Mouse (Mus musculus) induced T-regulatory cell, adult 2 months (primary cell): Measurements from ENCODE around the gene Wdr77.
"Not testable (repeated sequence)": the region's sequence is repeated elsewhere in the genome, so short reads cannot be mapped to it uniquely, and the experiment has no call there.

ENCODE experiments used
- DNase-seq: peaks from one replicate; pipeline ENCODE4 v3.0.0-alpha.2; 2012; ENCODE audit warnings: low read depth

The Wdr77 gene

DNA sequence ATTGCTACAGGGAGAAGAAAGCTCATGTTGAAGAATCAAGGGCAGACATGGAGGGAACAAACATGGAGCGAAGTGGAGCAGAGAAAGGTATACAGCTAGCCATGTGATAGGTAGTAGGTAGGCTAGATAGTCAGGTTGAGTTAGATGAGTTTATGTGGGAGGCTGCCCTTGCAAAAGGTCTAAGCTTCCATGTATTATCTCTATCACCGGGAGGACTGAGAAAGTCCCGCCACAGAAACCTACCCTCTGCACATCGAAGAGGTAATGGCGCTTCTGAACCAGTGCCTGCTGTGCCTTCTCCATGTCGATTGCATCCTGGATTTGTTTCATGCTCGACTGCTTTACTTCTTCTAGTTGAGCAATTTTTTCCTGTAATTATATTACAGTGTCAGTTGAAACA, 7.8 kb upstream of the Wdr77 start:
- no peak for DNase-seq

DNA sequence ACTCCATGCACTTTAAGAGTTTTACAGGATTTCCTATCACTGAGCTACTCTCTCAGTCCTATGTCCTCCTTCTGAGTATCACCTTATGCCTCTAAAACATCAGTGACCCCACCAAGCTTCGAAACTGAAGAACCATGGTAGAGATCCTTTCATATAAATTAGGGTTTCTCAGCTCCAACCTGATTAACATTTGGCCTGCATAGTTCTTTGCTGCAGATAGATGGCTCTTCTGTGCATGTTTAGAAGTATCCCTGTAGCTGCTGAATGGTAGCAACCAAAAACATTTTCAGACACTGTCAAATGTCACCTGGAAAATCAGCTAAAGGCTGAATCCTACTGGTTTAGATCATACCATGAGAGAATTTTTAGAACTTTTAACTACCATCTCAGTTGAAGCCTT, 1.9 kb upstream of the Wdr77 start:
- DNase-seq, result peak; percentile 18

- DNase-seq, result peak; percentile 42
These were observed 965 bp upstream of the Wdr77 start for GRCm38 (mm10) chr3:105958204-105958603.

DNA sequence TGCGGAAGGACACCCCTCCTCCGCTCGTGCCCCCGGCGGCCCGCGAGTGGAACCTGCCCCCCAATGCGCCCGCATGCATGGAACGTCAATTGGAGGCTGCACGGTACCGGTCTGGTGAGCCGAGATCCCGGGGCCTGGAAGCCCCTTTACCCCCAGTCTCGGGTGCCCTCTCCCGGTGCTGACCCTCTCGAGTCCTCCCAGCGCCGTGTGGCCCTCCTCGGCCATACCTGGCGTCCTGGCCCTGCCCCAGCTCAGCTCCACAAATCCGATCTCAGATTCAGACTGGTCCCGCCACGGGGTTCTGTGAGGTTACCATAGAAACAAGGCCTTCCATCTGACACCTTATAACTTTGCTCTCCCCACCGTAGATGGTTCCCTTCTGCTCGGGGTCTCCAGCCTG, 416 bp downstream of the Wdr77 start:
- DNase-seq, result no peak

- DNase-seq, result no peak
These were observed 830 bp downstream of the Wdr77 start, which contains the start of gene Atp5f1 for GRCm38 (mm10) chr3:105959999-105960398. Gene Atp5f1, minus strand, starts transcription at chr3:105960099.

DNA sequence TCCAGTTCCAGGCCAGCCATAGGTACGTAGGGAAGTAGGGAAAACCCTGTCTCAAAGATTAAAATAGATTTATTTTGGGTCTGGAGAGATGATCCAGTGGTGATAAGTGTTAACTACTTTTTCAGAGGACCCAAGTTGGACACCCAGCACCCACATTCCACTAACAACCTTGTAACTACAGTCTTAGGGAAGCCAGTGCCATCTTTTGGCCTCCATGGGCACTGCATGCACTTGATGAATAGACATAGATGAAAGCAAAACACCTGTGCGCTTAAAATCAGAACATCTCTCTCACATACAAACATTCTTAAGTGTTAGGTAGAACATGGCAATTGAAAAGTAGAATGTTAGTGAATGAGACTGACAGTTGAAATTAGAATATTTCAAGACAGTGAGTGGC, 1.5 kb downstream of the Wdr77 start:
- peak; percentile 49 for DNase-seq

- DNase-seq, result no peak
These were observed 12.8 kb downstream of the Wdr77 start for GRCm38 (mm10) chr3:105971831-105972446.

DNA sequence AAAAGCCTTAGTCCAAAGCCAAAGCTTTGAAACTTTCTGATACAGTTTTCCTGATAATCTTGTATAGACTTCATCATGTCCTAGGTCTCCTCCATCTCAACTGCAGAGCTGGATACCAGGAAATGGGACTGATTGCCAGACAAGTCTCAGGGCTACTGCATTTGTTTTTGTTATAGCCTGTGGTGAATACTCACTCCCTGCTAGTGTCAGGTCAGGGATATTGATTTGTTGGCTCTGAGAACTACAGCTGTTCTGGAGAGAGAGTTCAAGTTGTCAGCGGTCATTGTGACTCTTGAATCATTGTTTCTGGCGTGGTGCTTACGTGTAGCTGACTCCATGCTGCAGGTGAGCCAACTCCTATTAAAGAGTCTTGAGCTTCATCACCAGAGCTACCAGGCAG, 14.2 kb downstream of the Wdr77 start, which contains the start of gene Ovgp1:
Ovgp1 (plus strand) TSS at position 301 of the 400 bp plus-strand sequence.
- DNase-seq, result no peak

DNA sequence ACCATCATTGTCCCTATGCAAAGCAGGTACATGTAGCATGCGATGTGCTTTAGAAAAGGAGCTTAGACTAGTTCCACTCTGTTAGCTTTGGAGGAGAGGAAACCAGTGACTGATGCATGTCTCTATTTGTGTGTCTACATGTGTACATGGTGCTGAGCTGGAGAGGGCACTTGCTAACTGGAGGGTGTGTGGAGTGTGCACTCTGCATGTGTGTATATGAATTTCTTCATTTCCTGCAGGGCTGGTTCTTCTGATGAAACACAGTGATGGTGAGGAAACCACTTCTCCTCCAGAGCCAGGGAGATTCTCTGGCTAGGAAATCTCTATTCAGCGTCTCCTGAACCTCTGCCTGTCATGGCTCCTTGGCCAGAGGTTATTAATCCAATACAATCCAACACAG, 15.0 kb downstream of the Wdr77 start:
- DNase-seq, result no peak

DNA sequence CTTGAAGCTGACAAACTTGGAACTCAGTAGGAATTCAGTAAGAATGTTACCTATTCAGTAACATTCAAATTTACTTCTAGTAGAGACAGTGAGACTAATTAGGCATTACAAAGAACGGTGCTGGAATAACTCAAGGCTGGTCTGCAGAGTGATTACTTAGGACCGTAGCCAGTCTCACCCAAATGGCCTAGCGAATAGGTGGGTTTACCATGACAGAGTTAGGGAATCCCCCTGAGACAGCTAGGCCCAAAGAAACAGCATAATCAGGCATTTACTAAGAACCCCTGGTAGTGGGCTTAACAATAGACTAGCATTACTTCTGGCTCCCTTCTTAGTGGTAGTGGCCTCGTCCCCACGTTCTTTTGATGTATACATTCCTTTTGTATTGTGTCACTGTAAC, 30.4 kb downstream of the Wdr77 start:
- DNase-seq, result not testable (repeated sequence)

GRCm38 (mm10) chr3:105991653-105992283, 32.6 kb downstream of the Wdr77 start:
- DNase-seq, result peak; percentile 83

DNA sequence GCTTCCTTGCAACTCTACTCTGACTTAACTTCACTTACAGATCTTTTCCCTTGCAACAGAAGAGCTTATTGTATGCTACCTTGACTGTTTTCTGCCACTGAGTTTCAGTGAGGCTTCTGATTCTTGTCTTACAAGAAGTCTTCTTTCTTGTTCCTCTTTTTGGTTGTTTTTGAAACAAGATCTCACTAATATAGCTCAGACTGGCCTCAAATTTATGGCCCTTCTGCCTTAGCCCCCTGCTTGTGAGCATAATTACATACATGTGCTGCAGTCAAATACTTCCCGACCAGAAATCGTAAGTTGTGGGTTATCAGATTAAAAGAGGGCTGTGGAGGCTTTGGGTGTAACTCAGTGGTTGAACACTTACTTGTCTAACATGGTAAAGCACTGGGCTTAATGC, 35.6 kb downstream of the Wdr77 start:
- no peak for DNase-seq

DNA sequence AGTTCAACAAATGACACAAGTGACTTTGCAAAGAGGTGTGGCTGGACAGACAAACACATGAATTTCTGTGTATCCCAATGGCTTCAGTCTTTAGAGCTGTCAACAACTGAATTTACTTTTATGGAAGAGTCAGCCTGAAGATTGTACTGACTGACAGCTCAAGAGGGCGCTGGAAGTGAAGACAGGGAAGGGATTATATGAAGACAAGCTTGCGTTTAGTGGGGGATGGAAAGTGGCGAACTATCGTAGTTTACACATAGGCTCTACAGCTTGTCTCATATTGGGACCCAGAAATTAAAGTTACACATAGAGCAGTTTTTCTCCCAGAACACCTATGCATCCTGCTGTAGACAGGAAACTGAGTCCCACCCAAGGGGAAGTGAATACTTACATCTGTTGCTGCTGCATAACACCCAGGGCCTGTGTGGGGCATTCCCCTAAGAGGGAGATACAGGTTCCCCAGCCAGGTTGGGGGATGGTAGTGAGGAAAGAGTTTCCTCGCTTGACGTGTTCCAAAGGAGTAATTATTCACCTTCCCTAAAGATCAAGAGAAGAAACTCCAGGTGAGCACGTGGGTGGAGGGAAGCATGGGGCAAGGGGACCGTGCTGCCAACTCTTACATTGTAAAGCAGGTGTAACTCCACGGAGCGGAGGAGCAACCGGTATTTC, 41.7 kb downstream of the Wdr77 start:
- peak; percentile 70 for DNase-seq

DNA sequence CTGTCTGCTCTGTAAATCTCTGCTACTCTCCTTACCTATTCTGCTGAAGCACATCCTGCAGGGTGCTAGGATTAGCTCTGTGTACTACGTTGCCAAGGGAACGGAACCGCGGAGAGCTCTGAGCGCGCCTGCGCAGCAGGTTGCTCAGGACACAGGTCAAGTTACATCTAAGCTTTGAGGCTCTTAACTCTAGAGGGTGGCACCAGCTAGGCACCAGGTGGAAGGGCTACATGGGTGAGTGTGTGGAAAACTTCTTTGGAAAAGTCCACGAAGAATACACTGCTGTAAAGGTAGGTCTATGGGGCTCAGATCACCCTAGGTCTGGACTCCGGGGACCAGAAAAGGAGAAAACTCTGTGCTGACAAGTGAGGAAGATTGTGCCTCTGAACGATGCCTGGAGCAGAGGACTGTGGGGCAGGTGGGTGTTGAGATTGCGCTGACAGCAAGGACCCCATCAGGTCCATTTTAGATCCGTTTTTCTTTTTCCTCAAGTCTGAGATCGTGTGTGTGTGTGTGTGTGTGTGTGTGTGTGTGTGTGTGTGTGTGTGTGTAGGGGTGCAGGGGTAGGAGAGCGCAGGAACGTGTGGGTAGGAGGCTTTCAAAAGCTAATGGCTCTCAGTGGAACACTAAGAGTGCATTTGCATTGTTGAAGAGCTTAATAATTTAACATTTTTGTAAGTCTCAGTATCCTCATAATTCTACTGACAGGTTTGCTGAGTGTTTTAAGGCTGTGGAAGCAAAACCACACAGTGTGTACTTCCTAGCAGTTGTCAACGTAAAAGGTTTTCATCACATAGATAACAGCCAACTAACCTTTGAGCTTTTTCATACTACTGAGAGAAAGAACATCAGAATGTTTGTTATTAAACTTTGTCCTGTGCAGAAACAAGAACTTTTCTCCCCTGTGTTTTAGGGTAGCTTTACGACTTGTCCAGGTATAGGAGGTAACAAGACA, 42.5 kb downstream of the Wdr77 start:
- DNase-seq, result peak; percentile 89

- DNase-seq, result peak; percentile 65
These were observed 44.2 kb downstream of the Wdr77 start for GRCm38 (mm10) chr3:106003360-106003759.

DNA sequence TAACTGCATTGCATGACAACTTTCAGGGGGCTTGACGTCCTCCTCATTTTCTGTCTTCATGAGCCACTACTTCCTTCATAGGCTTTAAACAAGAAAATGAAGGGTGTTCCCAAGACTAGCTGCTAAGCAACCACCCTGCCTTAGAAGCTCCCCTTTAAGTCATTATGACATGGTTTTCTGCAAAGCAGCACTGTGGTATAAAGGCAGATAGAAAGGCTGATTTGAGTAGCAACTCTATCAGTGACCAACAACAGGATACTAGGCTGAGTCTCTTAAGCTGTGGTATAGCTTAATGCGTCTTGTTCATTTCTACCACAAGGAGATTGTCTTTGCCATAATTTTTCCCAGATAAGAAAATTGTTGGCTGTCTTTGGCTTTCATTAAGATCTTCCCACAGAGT, 55.4 kb downstream of the Wdr77 start, which contains the start of gene Pifo:
Pifo (minus strand) TSS at position 101 of the 400 bp plus-strand sequence.
- no peak for DNase-seq
